Mouse (Mus musculus): ENCODE measurements at regions not wholly inside any gene's neighbourhood (a gene's known extent, or its start where the extent isn't known, plus 50 kb on each side); places are given as distances from the start of the nearest gene placed in this dataset.
A peak's percentile ranks its signal among the peaks of the same experiment; 100 is the strongest.

DNA sequence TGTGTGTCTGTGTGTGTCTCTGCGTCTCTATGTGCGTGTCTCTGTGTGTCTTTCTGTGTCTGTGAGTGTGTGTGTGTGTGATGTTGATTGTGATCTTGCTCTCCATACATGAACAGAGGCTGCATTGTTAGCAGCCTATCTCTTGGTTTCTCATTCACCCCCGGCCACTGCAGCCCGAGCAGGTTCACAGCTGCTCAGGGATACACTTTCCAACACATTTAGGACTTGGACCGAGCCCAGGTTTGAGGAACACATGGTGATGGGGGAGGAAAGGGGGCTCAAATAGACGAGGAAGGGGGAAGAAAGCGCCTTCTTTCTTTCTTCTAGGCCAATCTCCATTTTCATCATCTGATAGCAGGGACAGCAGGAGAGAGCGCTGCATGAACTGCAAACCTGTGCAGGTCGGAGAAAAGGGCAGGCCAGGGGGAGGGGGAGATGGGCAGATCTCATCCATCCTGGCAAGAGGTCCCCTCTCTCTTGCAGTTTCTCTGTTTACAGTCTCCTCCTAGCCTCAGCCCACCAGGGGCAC is 123.2 kb downstream of the Zfp36l1 start:
- no peak for TF ChIP-seq CTCF (IDR thresholded peaks at IDR 0.05)
- H3K36me3 ChIP-seq (ENCODE audit: insufficient read depth, low read length) = no peaks in the 10 kb centered on the region
- H3K4me3 ChIP-seq (ENCODE audit: low read depth, low read length) = no peak overlapping the region
- H3K9ac ChIP-seq (replicated peaks; ENCODE audit: low read length, poor library complexity, severe bottlenecking) = no peak overlapping the region
- no peak overlapping the region for H3K4me2 ChIP-seq (ENCODE audit: low read depth, low read length, poor library complexity, severe bottlenecking)
- no peaks in the 10 kb centered on the region for H3K9me3 ChIP-seq (ENCODE audit: low read length)
- 58% methylated on average over 9 of the region's 9 CpGs for WGBS
- H3K27ac ChIP-seq (ENCODE audit: low read depth, low read length) = peak overlapping the region; percentile 34; the same call in 1 of the 2 replicates
- DNase-seq (ENCODE audit: low spot score) (peak; percentile 73), ATAC-seq (ENCODE audit: low FRiP score) (no peak)
- H3K4me1 ChIP-seq (ENCODE audit: insufficient read depth, low read length) = peaks cover 11% of the 10 kb centered on the region; the same call in 1 of the 2 replicates
- no peaks in the 10 kb centered on the region for H3K27me3 ChIP-seq (ENCODE audit: insufficient read depth, low read length)

DNA sequence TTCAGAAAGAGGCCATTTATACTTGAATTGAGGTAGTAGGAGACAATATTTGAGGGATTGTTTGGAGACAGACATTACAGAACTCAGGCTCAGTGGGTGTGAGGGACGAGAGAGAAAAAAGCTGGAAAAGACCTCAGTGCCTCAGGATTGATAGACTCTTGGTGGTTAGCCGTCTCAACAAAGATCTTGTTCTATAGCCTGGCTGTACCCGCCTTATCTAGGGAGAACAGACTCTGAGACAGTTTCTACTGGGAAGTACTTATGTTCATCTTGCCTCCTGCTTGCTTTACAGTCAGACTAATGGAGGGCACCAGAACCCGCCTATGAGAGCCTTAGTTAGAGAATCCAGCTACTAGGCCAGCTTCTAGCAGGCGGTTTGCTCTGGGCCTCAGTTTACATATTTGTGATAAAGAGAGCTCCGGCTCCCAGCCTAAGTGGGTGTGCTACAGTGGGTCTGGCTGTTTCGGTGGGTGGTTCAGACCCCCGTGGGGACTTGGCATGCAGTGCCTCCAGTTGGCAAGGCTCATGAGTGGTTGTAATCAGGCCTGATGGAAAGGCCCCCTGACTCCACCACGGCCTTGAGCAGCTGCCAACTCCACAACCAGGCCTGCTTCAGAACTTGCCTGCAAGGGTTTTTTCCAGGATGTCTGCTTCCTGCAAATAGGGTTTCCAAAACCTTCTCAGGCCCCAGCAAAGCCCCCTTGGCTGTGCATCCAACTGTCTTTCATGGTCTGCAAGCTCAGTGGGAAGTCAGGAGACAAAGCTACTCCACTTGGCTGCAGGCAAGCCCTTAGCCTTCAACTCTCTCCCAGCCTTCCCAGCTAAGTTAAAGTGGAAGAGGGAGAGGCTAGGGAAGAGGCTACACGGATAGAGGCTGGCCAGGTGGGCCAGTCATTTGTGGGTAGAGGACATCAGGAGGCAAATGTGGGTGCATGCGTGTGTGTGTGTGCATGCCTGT is 124.1 kb downstream of the Zfp36l1 start:
- Histone ChIP-seq H3K4me1 (ENCODE audit: insufficient read depth, low read length) (peaks cover 11% of the 10 kb centered on the region; the same call in 1 of the 2 replicates), H3K4me2 (ENCODE audit: low read depth, low read length, poor library complexity, severe bottlenecking) (no peak overlapping the region), H3K4me3 (ENCODE audit: low read depth, low read length) (no peak overlapping the region), H3K9ac (replicated peaks; ENCODE audit: low read length, poor library complexity, severe bottlenecking) (no peak overlapping the region), H3K36me3 (ENCODE audit: insufficient read depth, low read length) (no peaks in the 10 kb centered on the region), H3K9me3 (ENCODE audit: low read length) (no peaks in the 10 kb centered on the region), H3K27me3 (ENCODE audit: insufficient read depth, low read length) (no peaks in the 10 kb centered on the region), H3K27ac (ENCODE audit: low read depth, low read length) (no peak overlapping the region; the same call in 1 of the 2 replicates)
- DNase-seq (ENCODE audit: low spot score) (peak; percentile 75), ATAC-seq (ENCODE audit: low FRiP score) (no peak; the same call in 1 of the 2 replicates)
- WGBS = 75% methylated on average over 11 of the region's 11 CpGs
- TF ChIP-seq CTCF (IDR thresholded peaks at IDR 0.05) = no peak

DNA sequence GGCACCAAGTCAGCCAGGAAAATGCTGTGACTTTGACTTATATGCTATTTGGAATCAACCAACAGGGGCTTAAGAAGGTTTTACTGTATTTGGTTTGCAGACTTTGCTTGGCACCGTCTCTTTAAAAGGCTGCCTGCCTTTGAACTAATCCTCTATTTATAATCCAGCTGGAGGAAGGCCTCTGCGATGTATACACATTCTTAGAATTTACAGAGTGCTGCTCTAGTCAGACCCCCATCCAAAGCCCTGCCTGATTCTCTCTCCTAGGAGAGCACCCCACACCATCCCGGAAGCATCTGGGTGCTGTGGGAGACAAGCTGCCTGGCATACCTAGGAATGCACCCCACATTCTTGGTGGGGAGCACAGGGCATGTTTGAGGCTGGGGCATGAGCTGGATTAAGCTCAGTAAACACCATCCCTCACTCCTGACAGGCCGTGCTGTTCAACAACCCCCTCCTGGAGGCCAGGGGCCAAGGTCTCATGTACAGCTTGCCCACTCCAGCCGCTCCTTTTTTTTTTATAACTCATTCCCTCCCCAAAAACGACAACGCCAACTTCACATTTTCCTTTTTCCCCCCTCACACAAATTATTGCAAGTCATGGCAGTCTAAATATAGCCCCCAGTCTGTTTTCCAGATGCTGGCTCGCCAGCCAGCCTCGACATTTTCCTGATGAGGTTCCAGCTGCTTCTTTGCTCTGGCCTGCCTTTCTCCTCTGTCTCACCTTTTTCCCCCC is 126.4 kb downstream of the Zfp36l1 start:
- WGBS = 48% methylated on average over 9 of the region's 9 CpGs
- Histone ChIP-seq H3K27me3 (ENCODE audit: insufficient read depth, low read length) (no peaks in the 10 kb centered on the region), H3K9me3 (ENCODE audit: low read length) (no peaks in the 10 kb centered on the region), H3K4me2 (ENCODE audit: low read depth, low read length, poor library complexity, severe bottlenecking) (no peak overlapping the region), H3K9ac (replicated peaks; ENCODE audit: low read length, poor library complexity, severe bottlenecking) (no peak overlapping the region), H3K36me3 (ENCODE audit: insufficient read depth, low read length) (no peaks in the 10 kb centered on the region), H3K4me1 (ENCODE audit: insufficient read depth, low read length) (peaks cover 11% of the 10 kb centered on the region; the same call in 1 of the 2 replicates), H3K4me3 (ENCODE audit: low read depth, low read length) (no peak overlapping the region), H3K27ac (ENCODE audit: low read depth, low read length) (peak overlapping the region; percentile 55; the same call in 1 of the 2 replicates)
- DNase-seq (ENCODE audit: low spot score) (no peak), ATAC-seq (ENCODE audit: low FRiP score) (no peak)
- no peak for TF ChIP-seq CTCF (IDR thresholded peaks at IDR 0.05)

DNA sequence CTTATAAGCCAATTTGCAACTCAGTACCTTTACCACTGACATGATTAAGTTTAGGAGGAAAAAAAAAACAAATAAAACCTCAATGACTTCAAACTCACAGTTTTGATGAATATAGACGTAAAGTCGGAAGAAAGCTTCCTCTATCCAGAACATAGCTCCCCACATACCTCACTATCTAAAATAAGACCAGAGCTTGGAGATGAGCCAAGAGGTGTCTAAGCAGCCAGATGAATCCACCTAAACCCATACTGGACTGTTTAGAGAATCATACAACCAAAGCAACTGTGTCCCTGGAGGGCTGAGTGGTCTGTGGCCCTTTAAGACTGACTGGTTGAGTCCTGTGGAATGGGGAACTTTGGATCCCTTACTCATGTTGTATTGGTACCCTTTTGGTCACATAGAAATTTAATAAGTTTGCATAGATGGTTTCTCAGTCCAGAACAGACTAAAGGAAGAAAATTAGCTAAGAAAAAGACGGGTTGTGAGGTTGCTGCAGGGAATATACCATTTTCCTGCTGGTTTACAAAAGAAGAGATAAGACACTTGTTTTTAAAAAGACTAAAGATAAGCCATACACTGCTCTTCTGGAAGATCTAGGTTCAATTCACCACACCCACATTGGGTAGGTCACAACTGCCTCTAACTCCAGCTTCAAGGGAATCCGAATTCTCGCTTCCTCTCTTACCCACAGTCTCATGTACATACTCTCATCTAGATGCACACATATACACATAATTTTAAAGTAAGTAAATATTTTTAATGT is 127.6 kb downstream of the Zfp36l1 start:
- no peaks in the 10 kb centered on the region for H3K27me3 ChIP-seq (ENCODE audit: insufficient read depth, low read length)
- DNase-seq (ENCODE audit: low spot score) (no peak), ATAC-seq (ENCODE audit: low FRiP score) (no peak)
- no peak overlapping the region for H3K27ac ChIP-seq (ENCODE audit: low read depth, low read length)
- no peak overlapping the region for H3K4me2 ChIP-seq (ENCODE audit: low read depth, low read length, poor library complexity, severe bottlenecking)
- TF ChIP-seq CTCF (IDR thresholded peaks at IDR 0.05) = no peak
- H3K4me3 ChIP-seq (ENCODE audit: low read depth, low read length) = no peak overlapping the region
- no peaks in the 10 kb centered on the region for H3K36me3 ChIP-seq (ENCODE audit: insufficient read depth, low read length)
- H3K9me3 ChIP-seq (ENCODE audit: low read length) = no peaks in the 10 kb centered on the region
- H3K4me1 ChIP-seq (ENCODE audit: insufficient read depth, low read length) = peaks cover 3% of the 10 kb centered on the region; the same call in 1 of the 2 replicates
- no peak overlapping the region for H3K9ac ChIP-seq (replicated peaks; ENCODE audit: low read length, poor library complexity, severe bottlenecking)
- 90% methylated on average over 5 of the region's 5 CpGs for WGBS

DNA sequence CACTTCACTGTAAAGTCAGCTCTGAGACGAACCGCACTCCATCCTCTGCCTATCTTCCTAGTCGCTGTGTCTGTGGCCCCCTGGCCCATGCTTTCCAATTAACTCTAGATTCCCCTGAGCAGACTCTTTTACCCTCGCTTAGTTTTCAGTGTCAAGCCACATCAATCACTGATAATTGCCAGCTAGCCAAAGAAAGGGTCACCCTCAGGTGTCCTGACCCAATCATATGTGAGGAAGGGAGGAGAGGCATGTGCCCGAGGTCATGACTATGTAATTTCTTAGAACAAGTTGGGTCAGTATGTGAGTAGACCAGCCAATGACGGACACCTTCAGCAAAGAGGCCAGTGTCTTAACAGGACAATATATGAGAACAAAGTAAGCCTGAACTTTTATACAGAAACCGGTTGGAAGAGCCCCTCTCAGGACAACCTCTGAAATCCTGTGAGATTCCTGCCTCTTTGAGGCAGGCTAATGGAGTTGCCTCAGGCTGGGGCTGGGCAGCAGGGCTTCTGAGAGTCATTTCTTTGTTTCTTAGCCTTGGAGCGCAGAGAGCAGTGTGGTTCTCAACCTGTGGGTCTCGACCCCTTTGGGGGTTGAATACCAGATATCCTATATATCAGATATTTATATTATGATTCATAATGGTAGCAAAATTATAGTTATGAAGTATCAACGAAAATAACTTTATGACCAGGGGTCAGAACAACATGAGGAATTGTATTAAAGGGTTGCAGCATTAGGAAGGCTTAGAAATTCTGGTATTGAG is 128.6 kb downstream of the Zfp36l1 start:
- H3K36me3 ChIP-seq (ENCODE audit: insufficient read depth, low read length) = no peaks in the 10 kb centered on the region
- DNase-seq (ENCODE audit: low spot score) = no peak
- no peak for TF ChIP-seq CTCF (IDR thresholded peaks at IDR 0.05)
- H3K27me3 ChIP-seq (ENCODE audit: insufficient read depth, low read length) = no peaks in the 10 kb centered on the region
- ATAC-seq (ENCODE audit: low FRiP score) = no peak
- no peak overlapping the region for H3K4me2 ChIP-seq (ENCODE audit: low read depth, low read length, poor library complexity, severe bottlenecking)
- WGBS = 79% methylated on average over 10 of the region's 10 CpGs
- no peak overlapping the region for H3K27ac ChIP-seq (ENCODE audit: low read depth, low read length)
- no peak overlapping the region for H3K4me3 ChIP-seq (ENCODE audit: low read depth, low read length)
- no peaks in the 10 kb centered on the region for H3K9me3 ChIP-seq (ENCODE audit: low read length)
- peaks cover 2% of the 10 kb centered on the region; the same call in 1 of the 2 replicates for H3K4me1 ChIP-seq (ENCODE audit: insufficient read depth, low read length)
- no peak overlapping the region for H3K9ac ChIP-seq (replicated peaks; ENCODE audit: low read length, poor library complexity, severe bottlenecking)

Measured in midbrain, postnatal 0 days (tissue).